Mouse (Mus musculus) heart, adult 2 months (tissue): ENCODE data around the gene Ap1m1.

Experiments used
- CTCF ChIP-seq: fragments of 200-600 bp; IDR thresholded peaks from 2 replicates; pipeline ENCODE4 v1.8.1; 2022; ENCODE audit warnings: antibody characterized with exemption, mild to moderate bottlenecking, moderate library complexity
- EP300 ChIP-seq: fragments of 200-500 bp; IDR thresholded peaks from 2 replicates; pipeline ENCODE4 v1.6.1; 2011; ENCODE audit warnings: low read depth, low read length, control low read depth; ENCODE audit not compliant: insufficient read depth
- POLR2A ChIP-seq: fragments of 200-500 bp; IDR thresholded peaks from 2 replicates; pipeline ENCODE4 v1.6.1; 2011; ENCODE audit warnings: mild to moderate bottlenecking, low read depth, low read length, control low read depth; ENCODE audit not compliant: insufficient read depth

DNA sequence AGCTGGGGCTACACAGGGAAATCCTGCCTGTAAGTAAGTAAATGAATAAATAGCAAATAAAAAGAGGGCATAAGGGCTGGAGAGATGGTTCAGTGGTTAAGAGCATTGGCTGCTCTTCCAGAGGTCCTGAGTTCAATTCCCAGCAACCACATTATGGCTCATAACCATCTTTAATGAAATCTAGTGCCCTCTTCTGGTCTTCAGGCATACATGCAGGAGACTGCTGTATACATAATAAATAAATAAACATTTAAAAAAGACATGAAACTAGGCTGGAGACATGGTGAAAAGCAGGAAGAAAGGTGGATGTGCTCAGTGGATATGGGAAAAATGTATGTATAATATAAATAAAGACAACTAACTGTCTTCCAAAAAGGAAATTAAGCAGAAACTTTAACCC, 53.5 kb downstream of the Ap1m1 start:
- peak; percentile 50 for TF ChIP-seq CTCF
- no peak for TF ChIP-seq POLR2A
- no peak for TF ChIP-seq EP300
